Mouse (Mus musculus): ENCODE measurements around the gene Atg4b.

Atg4b gene

GRCm38 (mm10) chr1:93751290-93751689, at the start of gene Atg4b:
Gene Atg4b (plus strand): TSS chr1:93751500.
- no peak for DNase-seq (ENCODE audit: low read depth)

GRCm38 (mm10) chr1:93702106-93702505, 49.2 kb upstream of the Atg4b start:
- no peak for DNase-seq (ENCODE audit: low read depth)

- no peak for DNase-seq (ENCODE audit: low read depth)
Observed at GRCm38 (mm10) chr1:93703472-93704048, 47.7 kb upstream of the Atg4b start.

- DNase-seq (ENCODE audit: low read depth), result no peak
Observed at GRCm38 (mm10) chr1:93704341-93704740, 47.0 kb upstream of the Atg4b start.

GRCm38 (mm10) chr1:93705389-93705788, 45.9 kb upstream of the Atg4b start:
- no peak for DNase-seq (ENCODE audit: low read depth)

- DNase-seq (ENCODE audit: low read depth), result no peak
Observed at GRCm38 (mm10) chr1:93716166-93716565, 35.1 kb upstream of the Atg4b start.

GRCm38 (mm10) chr1:93721557-93721956, 29.7 kb upstream of the Atg4b start:
- DNase-seq (ENCODE audit: low read depth), result no peak

GRCm38 (mm10) chr1:93724623-93725022, 26.7 kb upstream of the Atg4b start:
- no peak for DNase-seq (ENCODE audit: low read depth)

- no peak for DNase-seq (ENCODE audit: low read depth)
Observed at GRCm38 (mm10) chr1:93725665-93726064, 25.6 kb upstream of the Atg4b start.

GRCm38 (mm10) chr1:93726116-93726515, 25.2 kb upstream of the Atg4b start:
- no peak for DNase-seq (ENCODE audit: low read depth)

- DNase-seq (ENCODE audit: low read depth), result no peak
Observed at GRCm38 (mm10) chr1:93726974-93727373, 24.3 kb upstream of the Atg4b start.

GRCm38 (mm10) chr1:93731103-93731502, 20.2 kb upstream of the Atg4b start:
- DNase-seq (ENCODE audit: low read depth), result no peak

- no peak for DNase-seq (ENCODE audit: low read depth)
Observed at GRCm38 (mm10) chr1:93731880-93732281, 19.4 kb upstream of the Atg4b start.

GRCm38 (mm10) chr1:93735859-93736258, 15.4 kb upstream of the Atg4b start:
- no peak for DNase-seq (ENCODE audit: low read depth)

- DNase-seq (ENCODE audit: low read depth), result no peak
Observed at GRCm38 (mm10) chr1:93737711-93738110, 13.6 kb upstream of the Atg4b start.

GRCm38 (mm10) chr1:93740671-93741070, 10.6 kb upstream of the Atg4b start:
- DNase-seq (ENCODE audit: low read depth), result no peak

GRCm38 (mm10) chr1:93741987-93742386, 9.3 kb upstream of the Atg4b start:
- no peak for DNase-seq (ENCODE audit: low read depth)

- no peak for DNase-seq (ENCODE audit: low read depth)
Observed at GRCm38 (mm10) chr1:93742910-93743309, 8.4 kb upstream of the Atg4b start.

- DNase-seq (ENCODE audit: low read depth), result no peak
Observed at GRCm38 (mm10) chr1:93746179-93746578, 5.1 kb upstream of the Atg4b start.

GRCm38 (mm10) chr1:93748539-93748938, 2.8 kb upstream of the Atg4b start:
- no peak for DNase-seq (ENCODE audit: low read depth)

GRCm38 (mm10) chr1:93753911-93754572, 2.7 kb downstream of the Atg4b start:
- no peak for DNase-seq (ENCODE audit: low read depth)

- no peak for DNase-seq (ENCODE audit: low read depth)
Observed at GRCm38 (mm10) chr1:93754573-93755290, 3.4 kb downstream of the Atg4b start, which contains the start of gene Thap4. Gene Thap4 (minus strand): TSS chr1:93754864.

GRCm38 (mm10) chr1:93755291-93755610, 4.0 kb downstream of the Atg4b start:
- no peak for DNase-seq (ENCODE audit: low read depth)
